Mouse (Mus musculus): Measurements from ENCODE around the gene Obsl1.
A peak's percentile ranks its signal among the peaks of the same experiment; 100 is the strongest.

The Obsl1 gene

GRCm38 (mm10) chr1:75518427-75518826 lies 12.2 kb upstream of the Obsl1 start:
- DNase-seq (ENCODE audit: low spot score), result no peak

- DNase-seq (ENCODE audit: low spot score), result no peak
Observed at GRCm38 (mm10) chr1:75517984-75518383, 11.7 kb upstream of the Obsl1 start.

- DNase-seq (ENCODE audit: low spot score), result no peak
Observed at GRCm38 (mm10) chr1:75516703-75517380, 10.6 kb upstream of the Obsl1 start.

- no peak for DNase-seq (ENCODE audit: low spot score)
Observed at GRCm38 (mm10) chr1:75512550-75512949, 6.3 kb upstream of the Obsl1 start.

- DNase-seq (ENCODE audit: low spot score), result no peak
Observed at GRCm38 (mm10) chr1:75511437-75512210, 5.4 kb upstream of the Obsl1 start.

GRCm38 (mm10) chr1:75510154-75510553 lies 3.9 kb upstream of the Obsl1 start:
- no peak for DNase-seq (ENCODE audit: low spot score)

- no peak for DNase-seq (ENCODE audit: low spot score)
Observed at GRCm38 (mm10) chr1:75509586-75509985, 3.3 kb upstream of the Obsl1 start.

GRCm38 (mm10) chr1:75507006-75507405 lies 754 bp upstream of the Obsl1 start, which contains the start of gene Inha:
Inha (plus strand) TSS chr1:75507077.
- no peak for DNase-seq (ENCODE audit: low spot score)

GRCm38 (mm10) chr1:75505159-75505955 lies 895 bp downstream of the Obsl1 start:
- peak; percentile 53 for DNase-seq (ENCODE audit: low spot score)

- no peak for DNase-seq (ENCODE audit: low spot score)
Observed at GRCm38 (mm10) chr1:75504256-75505045, 1.8 kb downstream of the Obsl1 start.

- no peak for DNase-seq (ENCODE audit: low spot score)
Observed at GRCm38 (mm10) chr1:75503651-75503980, 2.6 kb downstream of the Obsl1 start.

- no peak for DNase-seq (ENCODE audit: low spot score)
Observed at GRCm38 (mm10) chr1:75502945-75503650, 3.2 kb downstream of the Obsl1 start.

GRCm38 (mm10) chr1:75501905-75502304 lies 4.3 kb downstream of the Obsl1 start:
- DNase-seq (ENCODE audit: low spot score), result no peak

- DNase-seq (ENCODE audit: low spot score), result no peak
Observed at GRCm38 (mm10) chr1:75499441-75499840, 6.8 kb downstream of the Obsl1 start.

GRCm38 (mm10) chr1:75498897-75499296 lies 7.4 kb downstream of the Obsl1 start:
- DNase-seq (ENCODE audit: low spot score), result no peak

GRCm38 (mm10) chr1:75494878-75495548 lies 11.2 kb downstream of the Obsl1 start:
- peak; percentile 21 for DNase-seq (ENCODE audit: low spot score)

GRCm38 (mm10) chr1:75492579-75493170 lies 13.6 kb downstream of the Obsl1 start:
- DNase-seq (ENCODE audit: low spot score), result no peak

GRCm38 (mm10) chr1:75490785-75491551 lies 15.3 kb downstream of the Obsl1 start:
- no peak for DNase-seq (ENCODE audit: low spot score)

GRCm38 (mm10) chr1:75487405-75488161 lies 18.7 kb downstream of the Obsl1 start:
- DNase-seq (ENCODE audit: low spot score), result peak; percentile 76
